Mouse (Mus musculus) heart, embryonic 10.5 days (tissue): ENCODE measurements around the gene Tarbp2. TPM values are rescaled to one million over a fixed set of nuclear protein-coding genes. Genes with fewer than 3 reads are reported as not detected.
A peak's percentile ranks its signal among the peaks of the same experiment; 100 is the strongest.

Experiments used
- DNase-seq: peaks from one replicate; pipeline ENCODE4 v3.0.0-alpha.2; 2017; ENCODE audit warnings: low spot score
- H3K27ac ChIP-seq: fragments of 300-500 bp; sonication (generic); 2 replicates; pipeline ENCODE4 v1.5.1; 2016; ENCODE audit warnings: mild to moderate bottlenecking
- H3K27me3 ChIP-seq: fragments of 300-500 bp; sonication (generic); 2 replicates; pipeline ENCODE4 v1.6.1; 2016; ENCODE audit warnings: mild to moderate bottlenecking; ENCODE audit not compliant: poor library complexity, insufficient read depth, severe bottlenecking
- H3K36me3 ChIP-seq: fragments of 300-500 bp; sonication (generic); 2 replicates; pipeline ENCODE4 v1.6.1; 2016; ENCODE audit warnings: mild to moderate bottlenecking, moderate library complexity
- H3K4me1 ChIP-seq: fragments of 300-500 bp; sonication (generic); 2 replicates; pipeline ENCODE4 v1.6.1; 2016; ENCODE audit warnings: mild to moderate bottlenecking
- H3K4me3 ChIP-seq: fragments of 300-500 bp; sonication (generic); 2 replicates; pipeline ENCODE4 v1.5.1; 2016; ENCODE audit warnings: mild to moderate bottlenecking, moderate library complexity
- H3K9me3 ChIP-seq: fragments of 300-500 bp; sonication (generic); 2 replicates; pipeline ENCODE4 v1.6.1; 2016; ENCODE audit warnings: mild to moderate bottlenecking, moderate library complexity
- WGBS: fragments of 180-500 bp; shearing (Covaris S2); methylation state at CpG from one replicate; pipeline ENCODE4 v1.1.7; 2016; 5-methylcytosine and 5-hydroxymethylcytosine counted together
- polyA plus RNA-seq: library from polyadenylated mRNA; unstranded; fragments of >200 nt; fragmentation: Nextera tagmentation; extraction: Ambion mirVana; gene quantifications from 2 replicates; pipeline ENCODE4 v1.2.1, GENCODE M21; 2016

Gene Tarbp2
- polyA plus RNA-seq, 1 experiment from 2014 or later: 140 TPM

- Histone ChIP-seq H3K4me1 (peaks cover 40% of the 10 kb centered on the region), H3K36me3 (peaks cover 39% of the 10 kb centered on the region), H3K9me3 (no peaks in the 10 kb centered on the region), H3K4me3 (peak overlapping the region; percentile 81), H3K27ac (peak overlapping the region; percentile 98; the same call in 1 of the 2 replicates), H3K27me3 (no peaks in the 10 kb centered on the region)
- WGBS: 60% methylated on average over 17 of the region's 17 CpGs
- DNase-seq: no peak
Observed at GRCm38 (mm10) chr15:102519211-102520141, 1.5 kb downstream of the Tarbp2 start.

GRCm38 (mm10) chr15:102520416-102520815 lies 2.4 kb downstream of the Tarbp2 start:
- WGBS: 65% methylated on average over 4 of the region's 4 CpGs

GRCm38 (mm10) chr15:102521480-102521879 lies 3.5 kb downstream of the Tarbp2 start:
- no peak overlapping the region for H3K4me3 ChIP-seq
- peaks cover 29% of the 10 kb centered on the region for H3K4me1 ChIP-seq
- no peak for DNase-seq
- WGBS: 84% methylated on average over 4 of the region's 4 CpGs
- no peaks in the 10 kb centered on the region for H3K27me3 ChIP-seq
- no peaks in the 10 kb centered on the region for H3K9me3 ChIP-seq
- H3K27ac ChIP-seq: no peak overlapping the region
- peaks cover 45% of the 10 kb centered on the region for H3K36me3 ChIP-seq

More at GRCm38 (mm10) chr15:102520416-102520815, 2.4 kb downstream of the Tarbp2 start:
- Histone ChIP-seq H3K27ac (peak overlapping the region; percentile 59; the same call in 1 of the 2 replicates), H3K9me3 (no peaks in the 10 kb centered on the region), H3K4me3 (peak overlapping the region; percentile 13; the same call in 1 of the 2 replicates), H3K4me1 (peaks cover 40% of the 10 kb centered on the region), H3K36me3 (peaks cover 45% of the 10 kb centered on the region), H3K27me3 (no peaks in the 10 kb centered on the region)
- DNase-seq: no peak

GRCm38 (mm10) chr15:102524892-102525485 lies 7.0 kb downstream of the Tarbp2 start, which contains the start of gene Npff:
Gene Npff (minus strand): TSS chr15:102524942.
- Histone ChIP-seq H3K4me1 (peaks cover 11% of the 10 kb centered on the region), H3K4me3 (no peak within 1 kb of the TSS), H3K9me3 (no peaks in the 10 kb centered on the region), H3K36me3 (peaks cover 72% of the 10 kb centered on the region), H3K27me3 (no peaks in the 10 kb centered on the region), H3K27ac (no peak within 1 kb of the TSS)
- DNase-seq: no peak
- WGBS: 7% methylated on average over 3 of the region's 3 CpGs

GRCm38 (mm10) chr15:102526111-102527002 lies 8.4 kb downstream of the Tarbp2 start:
- no peaks in the 10 kb centered on the region for H3K27me3 ChIP-seq
- no peak for DNase-seq
- H3K27ac ChIP-seq: no peak overlapping the region
- H3K36me3 ChIP-seq: peaks cover 72% of the 10 kb centered on the region
- 0 out of 2 replicates have a peak, but pooled peaks cover 2% of the 10 kb centered on the region for H3K4me1 ChIP-seq
- H3K4me3 ChIP-seq: no peak overlapping the region
- H3K9me3 ChIP-seq: no peaks in the 10 kb centered on the region
- WGBS: 77% methylated on average over 6 of the region's 6 CpGs

- no peaks in the 10 kb centered on the region for H3K27me3 ChIP-seq
- H3K36me3 ChIP-seq: peaks cover 70% of the 10 kb centered on the region
- 70% methylated on average over 3 of the region's 3 CpGs for WGBS
- 0 out of 2 replicates have a peak, but pooled peaks cover 2% of the 10 kb centered on the region for H3K4me1 ChIP-seq
- H3K27ac ChIP-seq: no peak overlapping the region
- H3K4me3 ChIP-seq: no peak overlapping the region
- no peak for DNase-seq
- H3K9me3 ChIP-seq: no peaks in the 10 kb centered on the region
Observed at GRCm38 (mm10) chr15:102527936-102528335, 9.9 kb downstream of the Tarbp2 start.

GRCm38 (mm10) chr15:102528396-102528795 lies 10.4 kb downstream of the Tarbp2 start:
- Histone ChIP-seq H3K4me1 (0 out of 2 replicates have a peak, but pooled peaks cover 2% of the 10 kb centered on the region), H3K27me3 (no peaks in the 10 kb centered on the region), H3K36me3 (peaks cover 73% of the 10 kb centered on the region), H3K9me3 (no peaks in the 10 kb centered on the region), H3K27ac (no peak overlapping the region), H3K4me3 (no peak overlapping the region)
- no peak for DNase-seq
- WGBS: 100% methylated on average over 1 of the region's 1 CpGs

GRCm38 (mm10) chr15:102530566-102530965 lies 12.6 kb downstream of the Tarbp2 start:
- Histone ChIP-seq H3K4me3 (no peak overlapping the region), H3K4me1 (no peaks in the 10 kb centered on the region), H3K36me3 (peaks cover 76% of the 10 kb centered on the region), H3K27ac (no peak overlapping the region), H3K27me3 (no peaks in the 10 kb centered on the region), H3K9me3 (no peaks in the 10 kb centered on the region)
- peak; percentile 60 for DNase-seq
- 79% methylated on average over 4 of the region's 4 CpGs for WGBS

- Histone ChIP-seq H3K27ac (no peak overlapping the region), H3K9me3 (no peaks in the 10 kb centered on the region), H3K4me3 (no peak overlapping the region), H3K36me3 (peaks cover 86% of the 10 kb centered on the region), H3K4me1 (no peaks in the 10 kb centered on the region), H3K27me3 (no peaks in the 10 kb centered on the region)
- WGBS: 89% methylated on average over 4 of the region's 4 CpGs
- DNase-seq: peak; percentile 7
Observed at GRCm38 (mm10) chr15:102531586-102531985, 13.6 kb downstream of the Tarbp2 start.

GRCm38 (mm10) chr15:102532106-102532900 lies 14.3 kb downstream of the Tarbp2 start:
- no peaks in the 10 kb centered on the region for H3K4me1 ChIP-seq
- no peak overlapping the region for H3K27ac ChIP-seq
- H3K27me3 ChIP-seq: no peaks in the 10 kb centered on the region
- H3K4me3 ChIP-seq: no peak overlapping the region
- WGBS: 90% methylated on average over 3 of the region's 3 CpGs
- DNase-seq: peak; percentile 51
- H3K9me3 ChIP-seq: no peaks in the 10 kb centered on the region
- peaks cover 90% of the 10 kb centered on the region for H3K36me3 ChIP-seq

GRCm38 (mm10) chr15:102533926-102534325 lies 15.9 kb downstream of the Tarbp2 start:
- Histone ChIP-seq H3K36me3 (peaks cover 81% of the 10 kb centered on the region), H3K4me1 (no peaks in the 10 kb centered on the region), H3K27me3 (no peaks in the 10 kb centered on the region), H3K27ac (no peak overlapping the region), H3K4me3 (no peak overlapping the region), H3K9me3 (no peaks in the 10 kb centered on the region)
- DNase-seq: peak; percentile 68
- 91% methylated on average over 7 of the region's 7 CpGs for WGBS

GRCm38 (mm10) chr15:102544801-102545200 lies 26.8 kb downstream of the Tarbp2 start:
- no peak for DNase-seq
- no peaks in the 10 kb centered on the region for H3K9me3 ChIP-seq
- 91% methylated on average over 4 of the region's 4 CpGs for WGBS
- H3K27ac ChIP-seq: no peak overlapping the region
- H3K4me3 ChIP-seq: no peak overlapping the region
- no peaks in the 10 kb centered on the region for H3K27me3 ChIP-seq
- no peaks in the 10 kb centered on the region for H3K4me1 ChIP-seq
- H3K36me3 ChIP-seq: peaks cover 81% of the 10 kb centered on the region
